Mouse (Mus musculus) inflammation-experienced regulatory T-cells (primary cell): ENCODE results near the gene Dpep1. TPM values are rescaled to one million over a fixed set of nuclear protein-coding genes. Genes with fewer than 3 reads are reported as not detected.

Experiments used
- polyA plus RNA-seq, 2 experiments: library from polyadenylated mRNA; unstranded; fragments of 100-300 nt; shearing (Covaris generic); gene quantifications; one replicate each; pipeline ENCODE4 v1.2.1; 2017

The Dpep1 gene
- 1 to 10 TPM in 1 of 2 experiments, under 1 TPM in 1; 0.20 to 1.2 TPM for polyA plus RNA-seq

GRCm38 (mm10) chr8:123185566-123186409 is at the start of gene Dpep1:
Gene Dpep1 (plus strand): TSS chr8:123186242.

GRCm38 (mm10) chr8:123157888-123158465 is 28.1 kb upstream of the Dpep1 start, which contains the start of gene Sult5a1:
Gene Sult5a1 (minus strand): TSS chr8:123158315.

GRCm38 (mm10) chr8:123212321-123213117 is 26.5 kb downstream of the Dpep1 start, which contains the start of the genes Chmp1a and Spata33:
Gene Chmp1a (minus strand): TSS chr8:123212763.
Gene Spata33 (plus strand): TSS chr8:123212832.

GRCm38 (mm10) chr8:123224278-123225266 is 38.5 kb downstream of the Dpep1 start, which contains the start of gene Cdk10:
Gene Cdk10 (plus strand): TSS chr8:123224842.

GRCm38 (mm10) chr8:123235520-123236497 is 49.8 kb downstream of the Dpep1 start, which contains the start of gene Spata2l:
Gene Spata2l (minus strand): TSS chr8:123236233.

Other genes with a start within 250 kb of the Dpep1 start
- gene Ankrd11, start 144.0 kb upstream of the Dpep1 start, polyA plus RNA-seq, result 100 to 1,000 TPM; 238 to 239 TPM
- 10 to 100 TPM; 68.7 to 93.1 TPM for gene Spg7, start 123.3 kb upstream of the Dpep1 start, polyA plus RNA-seq
- gene Rpl13, start 83.9 kb upstream of the Dpep1 start, polyA plus RNA-seq, result 100 to 1,000 TPM; 658 to 852 TPM
- 10 to 100 TPM in 1 of 2 experiments, 1 to 10 TPM in 1; 4.6 to 23.6 TPM for gene Cpne7, start 68.9 kb upstream of the Dpep1 start, polyA plus RNA-seq
- gene Sult5a1, start 27.9 kb upstream of the Dpep1 start, polyA plus RNA-seq, result 1 to 10 TPM in 1 of 2 experiments, under 1 TPM in 1; 0.19 to 3.3 TPM
- gene Chmp1a, start 26.5 kb downstream of the Dpep1 start, polyA plus RNA-seq, result 100 to 1,000 TPM; 175 to 188 TPM
- gene Spata33, start 26.6 kb downstream of the Dpep1 start, polyA plus RNA-seq, result 1 to 10 TPM in 1 of 2 experiments, not detected in 1; 2.7 TPM
- 10 to 100 TPM; 20.7 to 36.0 TPM for gene Cdk10, start 38.6 kb downstream of the Dpep1 start, polyA plus RNA-seq
- gene Spata2l, start 50.0 kb downstream of the Dpep1 start, polyA plus RNA-seq, result 10 to 100 TPM; 11.6 to 15.1 TPM
- gene Zfp276, start 68.0 kb downstream of the Dpep1 start, polyA plus RNA-seq, result 10 to 100 TPM; 36.0 to 52.2 TPM
- 10 to 100 TPM; 26.5 to 35.1 TPM for gene Vps9d1, start 68.1 kb downstream of the Dpep1 start, polyA plus RNA-seq
- gene Fanca, start 132.3 kb downstream of the Dpep1 start, polyA plus RNA-seq, result 10 to 100 TPM in 1 of 2 experiments, 1 to 10 TPM in 1; 7.3 to 13.6 TPM
- under 1 TPM in 1 of 2 experiments, not detected in 1; 0.12 TPM for gene Spire2, start 146.5 kb downstream of the Dpep1 start, polyA plus RNA-seq
- 100 to 1,000 TPM; 239 to 260 TPM for gene Tcf25, start 187.5 kb downstream of the Dpep1 start, polyA plus RNA-seq
- gene Mc1r, start 220.9 kb downstream of the Dpep1 start, polyA plus RNA-seq, result 1 to 10 TPM in 1 of 2 experiments, under 1 TPM in 1; 0.23 to 3.6 TPM
- 1 to 10 TPM in 1 of 2 experiments, under 1 TPM in 1; 0.36 to 1.8 TPM for gene Tubb3, start 225.2 kb downstream of the Dpep1 start, polyA plus RNA-seq
- 10 to 100 TPM; 12.2 to 14.4 TPM for gene Def8, start 237.3 kb downstream of the Dpep1 start, polyA plus RNA-seq